Mouse (Mus musculus): ENCODE measurements around the gene Tcam1.

GRCm38 (mm10) chr11:106306065-106306385, 29.6 kb downstream of the Tcam1 start:
- TF ChIP-seq ZC3H11A (IDR thresholded peaks at IDR 0.05; ENCODE audit: borderline replicate concordance, low read depth, low read length) (no peak), CHD2 (IDR thresholded peaks at IDR 0.05; ENCODE audit: low read depth, low read length) (no peak), MAFK (IDR thresholded peaks at IDR 0.05; ENCODE audit: insufficient read depth, low read depth, low read length) (peak; percentile 65), ZNF384 (IDR thresholded peaks at IDR 0.05; ENCODE audit: low read depth, low read length) (no peak)

Measured in ES-E14 (cell line).